Mouse (Mus musculus): Measurements from ENCODE around the gene Ncoa4. TPM values are rescaled to one million over a fixed set of nuclear protein-coding genes. Genes with fewer than 3 reads are reported as not detected.
A peak's percentile ranks its signal among the peaks of the same experiment; 100 is the strongest.
"Not testable (repeated sequence)": the region's sequence is repeated elsewhere in the genome, so short reads cannot be mapped to it uniquely, and the experiment has no call there.

The Ncoa4 gene
- total and polyA plus RNA-seq, 3 experiments, result 27.6 to 232 (median 155) TPM

GRCm38 (mm10) chr14:32160563-32160962, 898 bp downstream of the Ncoa4 start:
- no peak for DNase-seq

GRCm38 (mm10) chr14:32161090-32161885, 1.6 kb downstream of the Ncoa4 start:
- no peak for DNase-seq

- DNase-seq, result no peak
Measured at GRCm38 (mm10) chr14:32162231-32162630, 2.6 kb downstream of the Ncoa4 start.

DNA sequence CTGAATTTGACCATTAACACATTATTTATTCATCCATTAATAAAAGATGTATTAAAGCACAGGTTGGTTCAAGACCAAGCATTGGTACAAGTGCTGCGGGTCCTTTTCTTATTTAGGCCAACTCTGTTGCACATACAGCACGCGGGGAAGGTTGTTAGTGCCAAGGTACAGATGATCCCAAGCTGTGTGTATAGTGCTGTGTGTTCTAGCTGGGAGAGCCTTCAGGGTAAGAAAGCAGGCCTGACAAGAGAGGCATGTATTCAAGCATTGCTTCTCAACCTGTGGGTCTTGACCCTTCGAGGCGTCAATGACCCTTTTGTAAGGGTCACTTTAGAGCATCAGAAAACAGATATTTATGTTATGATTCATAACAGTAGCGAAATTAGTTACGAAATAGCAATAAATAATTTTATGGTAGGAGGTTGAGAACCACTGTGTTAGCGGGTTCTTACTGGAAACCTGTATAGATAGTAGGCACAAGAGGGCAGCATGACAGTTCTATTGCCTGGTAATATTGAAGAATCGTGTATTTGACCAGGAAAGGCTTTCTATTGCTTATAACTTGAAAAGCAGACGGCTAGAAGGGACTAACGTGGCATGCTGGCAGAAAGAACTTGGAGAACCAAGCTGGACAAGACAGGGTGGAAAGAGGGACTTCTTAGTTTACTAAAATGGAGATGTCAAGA, 3.7 kb downstream of the Ncoa4 start:
- no peak for DNase-seq

DNA sequence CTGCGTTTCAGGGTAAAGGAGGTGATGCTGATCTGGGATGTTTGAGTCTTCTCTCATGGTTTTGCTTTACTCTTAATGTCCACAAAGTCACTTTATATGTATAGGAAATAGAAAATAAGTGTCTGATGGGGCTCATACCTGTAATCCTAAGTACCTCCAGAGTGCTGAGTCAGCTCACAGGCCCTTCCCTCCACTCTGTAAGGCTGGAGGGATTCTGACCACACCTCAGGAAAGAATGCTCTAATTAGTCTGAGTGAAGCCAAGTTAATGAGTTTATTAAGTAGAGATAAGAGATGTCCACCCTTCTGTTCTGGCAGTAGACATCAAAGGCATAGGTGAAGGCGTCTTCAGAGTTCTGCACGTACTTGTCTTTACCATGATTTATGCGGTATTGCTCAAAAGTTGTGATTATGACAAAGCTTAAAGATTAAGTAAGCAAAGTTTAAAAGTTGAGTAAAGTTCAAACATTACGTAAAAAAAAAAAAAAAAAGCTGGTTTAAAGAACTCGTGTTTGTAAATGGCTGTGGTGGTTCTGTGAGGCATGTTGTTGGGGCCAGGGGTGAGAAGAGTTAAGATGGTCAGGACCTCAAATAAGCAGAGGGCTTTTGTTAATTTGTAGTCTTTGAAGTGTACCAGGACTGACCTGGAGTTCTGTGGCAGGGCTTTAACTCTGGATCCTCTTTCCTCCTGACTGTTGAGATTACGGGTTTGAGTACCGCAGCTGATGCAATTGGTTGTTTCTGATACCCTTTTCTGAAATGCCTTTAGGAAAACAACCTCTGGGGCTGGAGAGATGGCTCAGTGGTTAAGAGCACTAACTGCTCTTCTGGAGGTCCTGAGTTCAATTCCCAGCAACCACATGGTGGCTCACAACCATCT, 4.7 kb downstream of the Ncoa4 start:
- DNase-seq, result no peak

GRCm38 (mm10) chr14:32165278-32166061, 5.8 kb downstream of the Ncoa4 start:
- peak; percentile 87 for DNase-seq

DNA sequence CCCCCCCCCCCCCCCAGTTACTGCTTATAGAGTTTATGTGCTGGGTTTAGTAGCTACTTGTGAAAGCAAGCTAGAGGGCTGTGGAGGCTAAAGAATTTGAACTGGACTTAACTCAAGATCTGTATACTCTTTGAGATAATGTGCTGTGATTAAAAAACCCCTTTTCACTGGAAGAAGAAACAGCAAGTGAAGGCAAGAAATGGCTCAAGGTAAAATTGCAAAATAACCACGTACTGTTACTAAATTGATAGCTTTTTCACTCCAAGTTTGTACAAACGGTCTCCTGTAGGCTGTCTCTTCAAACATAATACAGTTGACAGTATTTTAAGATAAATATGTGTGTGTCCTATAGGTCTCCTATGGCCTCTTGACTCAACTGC, 6.4 kb downstream of the Ncoa4 start:
- no peak for DNase-seq

- DNase-seq, result no peak
Measured at GRCm38 (mm10) chr14:32166840-32167239, 7.2 kb downstream of the Ncoa4 start.

GRCm38 (mm10) chr14:32167326-32167725, 7.7 kb downstream of the Ncoa4 start:
- no peak for DNase-seq

DNA sequence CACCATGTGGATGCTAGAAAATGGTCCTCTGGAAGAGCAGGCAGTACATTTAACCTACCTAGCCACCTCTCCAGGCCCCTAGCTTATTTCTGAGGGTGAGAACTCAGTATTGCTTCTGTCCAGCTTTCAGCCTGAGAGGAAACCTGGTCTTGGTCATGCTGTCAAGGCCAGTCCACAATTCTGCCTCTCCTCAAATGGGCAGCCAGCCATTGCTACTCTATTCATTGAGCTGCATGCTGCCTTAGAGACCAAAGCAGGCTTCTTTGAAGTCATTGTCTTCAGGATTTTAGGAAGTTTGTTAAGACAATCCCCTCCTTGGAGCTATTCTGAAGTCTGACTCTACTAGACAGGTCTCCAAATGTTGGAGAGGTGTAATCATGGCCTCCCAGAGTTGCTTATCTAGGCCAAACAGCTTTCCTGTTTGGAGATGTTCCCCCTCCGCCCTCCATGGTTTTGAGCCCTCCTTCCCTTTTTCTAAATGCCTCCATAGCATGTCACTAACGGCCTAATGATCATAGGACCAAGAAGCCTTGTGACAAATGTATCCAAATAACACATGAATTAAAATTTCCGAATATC, 9.1 kb downstream of the Ncoa4 start:
- peak; percentile 34 for DNase-seq

GRCm38 (mm10) chr14:32170137-32170536, 10.5 kb downstream of the Ncoa4 start:
- no peak for DNase-seq

DNA sequence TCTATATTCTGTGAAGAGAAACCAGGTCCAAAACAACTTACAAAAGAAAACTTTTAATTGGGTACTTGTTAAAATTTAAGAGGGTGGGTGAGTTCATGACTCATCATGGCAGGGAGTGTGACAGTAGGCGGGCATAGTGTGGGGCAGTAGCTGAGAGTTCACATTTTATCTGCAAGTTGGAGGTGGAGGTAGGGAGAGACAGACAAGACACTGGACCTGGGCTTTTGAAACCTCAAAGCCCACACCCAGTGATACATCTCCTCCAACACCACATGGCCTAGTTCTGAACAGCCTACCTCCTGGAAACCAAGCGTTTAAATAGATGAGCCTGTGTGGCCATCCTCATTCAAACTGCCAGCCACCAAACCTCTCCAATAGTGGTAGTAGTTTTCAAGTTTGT, 15.6 kb downstream of the Ncoa4 start:
- no peak for DNase-seq

DNA sequence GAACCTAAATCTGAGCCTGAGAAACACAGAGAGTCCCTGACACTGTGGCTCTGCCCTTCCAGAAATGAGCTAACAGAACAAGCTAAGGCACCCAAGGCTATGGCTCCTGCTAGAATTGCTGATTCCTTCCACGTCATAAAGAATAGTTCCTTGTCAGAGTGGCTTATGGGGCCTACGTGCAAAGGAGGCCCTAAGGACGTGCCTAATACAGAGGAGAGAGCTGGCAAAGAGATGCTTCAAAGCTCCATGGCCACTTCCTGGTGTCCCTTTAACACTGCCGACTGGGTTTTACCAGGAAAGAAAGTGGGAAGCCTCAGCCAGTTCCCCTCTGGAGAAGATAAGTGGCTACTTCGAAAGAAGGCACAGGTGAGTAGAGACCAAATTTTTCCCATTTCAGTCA, 16.9 kb downstream of the Ncoa4 start:
- not testable (repeated sequence) for DNase-seq

- no peak for DNase-seq
Measured at GRCm38 (mm10) chr14:32179393-32180195, 19.9 kb downstream of the Ncoa4 start.

GRCm38 (mm10) chr14:32180861-32181260, 21.2 kb downstream of the Ncoa4 start:
- DNase-seq, result no peak

GRCm38 (mm10) chr14:32183846-32184245, 24.2 kb downstream of the Ncoa4 start:
- DNase-seq, result no peak

DNA sequence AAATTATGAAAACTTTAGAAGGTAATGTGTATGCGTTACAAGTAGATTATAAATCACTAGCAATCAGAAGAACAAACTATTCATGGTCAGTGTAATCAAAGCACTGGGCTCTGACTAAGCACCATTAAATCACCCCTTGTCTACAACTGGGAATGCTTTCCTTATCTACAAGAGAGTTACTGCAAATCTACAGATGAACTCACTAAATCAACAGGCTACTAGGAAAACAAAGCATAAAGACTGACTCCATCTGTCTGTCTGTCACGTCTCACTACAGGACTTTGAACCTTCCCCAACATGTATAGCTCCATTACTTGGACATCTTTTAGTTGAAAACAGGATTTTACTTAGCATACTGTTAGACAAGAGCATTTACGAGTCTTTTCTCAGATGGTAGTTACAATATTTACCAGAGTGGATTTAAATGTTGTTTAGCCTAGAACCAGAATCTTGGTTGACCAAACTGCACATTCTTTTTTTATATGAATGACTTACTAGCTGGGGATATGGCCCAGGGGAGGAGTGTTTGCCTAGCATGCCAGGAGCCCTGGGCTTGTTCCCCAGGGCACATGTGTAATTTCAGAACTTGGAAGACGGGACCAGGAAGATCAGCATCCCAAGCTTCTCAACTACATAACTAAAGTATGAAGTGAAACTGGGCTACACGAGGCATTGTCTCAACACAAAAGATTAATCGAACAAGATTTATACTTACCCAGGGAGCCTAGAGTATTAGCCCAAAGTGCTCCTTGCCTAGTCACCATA, 31.1 kb downstream of the Ncoa4 start:
- DNase-seq, result peak; percentile 43

DNA sequence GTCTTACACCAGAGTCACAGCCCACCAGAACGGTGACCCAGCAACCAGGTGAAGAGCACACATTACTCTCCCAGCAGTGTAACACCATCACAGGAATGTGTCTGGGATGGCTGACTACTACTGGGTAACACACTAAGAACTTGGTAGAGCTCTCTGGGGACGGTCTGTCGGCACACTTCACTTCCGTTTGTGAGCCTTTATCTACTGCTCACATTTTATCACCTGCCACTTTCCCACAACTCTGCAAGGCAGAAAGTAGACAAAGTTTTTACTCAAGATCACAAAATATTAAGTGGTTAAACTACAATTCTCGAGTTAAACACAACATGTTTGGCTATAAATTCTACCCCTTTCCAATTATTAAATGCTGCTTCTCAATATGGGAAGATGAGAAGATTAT, 32.3 kb downstream of the Ncoa4 start:
- no peak for DNase-seq

GRCm38 (mm10) chr14:32192437-32192836, 32.8 kb downstream of the Ncoa4 start:
- peak; percentile 64 for DNase-seq

DNA sequence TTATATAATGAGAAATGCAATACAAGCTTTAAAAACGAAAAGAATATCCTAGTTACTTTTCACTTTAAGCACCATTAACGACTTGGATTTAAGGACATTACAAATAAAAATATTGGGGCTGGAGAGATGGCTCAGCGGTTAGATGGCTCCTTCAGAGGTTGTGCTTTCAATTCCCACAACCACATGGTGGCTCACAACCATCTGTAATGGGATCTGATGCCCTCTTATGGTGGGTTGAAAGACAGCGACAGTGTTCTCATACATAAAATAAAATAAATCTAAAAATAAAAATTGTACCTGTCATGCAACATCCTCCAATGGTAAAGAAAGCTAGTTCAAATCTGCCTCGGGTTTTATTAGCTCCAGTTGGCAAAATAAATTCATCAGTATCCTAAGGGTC, 33.9 kb downstream of the Ncoa4 start:
- DNase-seq, result not testable (repeated sequence)
